Mouse (Mus musculus): Measurements from ENCODE around the gene Sema3e. TPM values are rescaled to one million over a fixed set of nuclear protein-coding genes. Genes with fewer than 3 reads are reported as not detected.

Gene Sema3e
- polyA plus RNA-seq, 1 experiment from 2014 or later: 0.79 TPM

DNA sequence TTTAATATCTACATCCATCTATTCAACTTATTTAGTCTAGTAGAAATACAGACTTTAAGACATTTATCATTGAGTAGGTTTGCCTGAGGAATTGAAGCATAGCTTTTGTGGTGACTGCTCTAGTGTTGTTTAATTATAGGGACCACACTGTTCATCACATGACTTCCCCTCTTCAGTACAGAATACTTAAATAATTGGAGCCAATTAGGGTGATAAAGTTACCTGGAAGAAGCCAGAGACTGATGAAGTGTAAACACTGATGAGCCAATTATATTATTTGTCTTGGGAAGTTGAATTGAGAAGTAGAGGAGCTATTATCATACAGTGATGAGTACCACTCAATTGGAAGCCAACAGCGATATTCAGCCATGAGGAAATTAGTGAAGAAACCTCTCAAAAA lies 113.6 kb downstream of the Sema3e start:
- no peak overlapping the region for H3K9ac ChIP-seq (ENCODE audit: low read depth, low read length)
- H3K36me3 ChIP-seq (ENCODE audit: control insufficient read depth, insufficient read depth, low read length): no peaks in the 10 kb centered on the region
- no peak overlapping the region for H3K4me2 ChIP-seq
- WGBS (ENCODE audit: insufficient replicate concordance): 90% methylated on average over 1 of the region's 1 CpGs
- H3K27me3 ChIP-seq (ENCODE audit: control insufficient read depth, insufficient read depth, low read length): no peaks in the 10 kb centered on the region
- no peak overlapping the region for H3K27ac ChIP-seq (ENCODE audit: low read depth, low read length)
- no peaks in the 10 kb centered on the region for H3K9me3 ChIP-seq (replicated peaks; ENCODE audit: control insufficient read depth, low read length)
- ATAC-seq (replicated peaks; ENCODE audit: insufficient number of reproducible peaks, low FRiP score, low TSS enrichment): no peak
- no peaks in the 10 kb centered on the region for H3K4me1 ChIP-seq (ENCODE audit: control insufficient read depth, insufficient read depth, low read length)
- H3K4me3 ChIP-seq (ENCODE audit: low read depth, low read length): no peak overlapping the region

GRCm38 (mm10) chr5:14162579-14162978 lies 137.5 kb downstream of the Sema3e start:
- H3K27ac ChIP-seq (ENCODE audit: low read depth, low read length): no peak overlapping the region
- no peaks in the 10 kb centered on the region for H3K27me3 ChIP-seq (ENCODE audit: control insufficient read depth, insufficient read depth, low read length)
- H3K9me3 ChIP-seq (replicated peaks; ENCODE audit: control insufficient read depth, low read length): no peaks in the 10 kb centered on the region
- no peak for ATAC-seq (replicated peaks; ENCODE audit: insufficient number of reproducible peaks, low FRiP score, low TSS enrichment)
- no peaks in the 10 kb centered on the region for H3K36me3 ChIP-seq (ENCODE audit: control insufficient read depth, insufficient read depth, low read length)
- no peak overlapping the region for H3K9ac ChIP-seq (ENCODE audit: low read depth, low read length)
- H3K4me1 ChIP-seq (ENCODE audit: control insufficient read depth, insufficient read depth, low read length): no peaks in the 10 kb centered on the region
- H3K4me3 ChIP-seq (ENCODE audit: low read depth, low read length): no peak overlapping the region
- WGBS (ENCODE audit: insufficient replicate concordance): 81% methylated on average over 5 of the region's 5 CpGs
- H3K4me2 ChIP-seq: no peak overlapping the region

DNA sequence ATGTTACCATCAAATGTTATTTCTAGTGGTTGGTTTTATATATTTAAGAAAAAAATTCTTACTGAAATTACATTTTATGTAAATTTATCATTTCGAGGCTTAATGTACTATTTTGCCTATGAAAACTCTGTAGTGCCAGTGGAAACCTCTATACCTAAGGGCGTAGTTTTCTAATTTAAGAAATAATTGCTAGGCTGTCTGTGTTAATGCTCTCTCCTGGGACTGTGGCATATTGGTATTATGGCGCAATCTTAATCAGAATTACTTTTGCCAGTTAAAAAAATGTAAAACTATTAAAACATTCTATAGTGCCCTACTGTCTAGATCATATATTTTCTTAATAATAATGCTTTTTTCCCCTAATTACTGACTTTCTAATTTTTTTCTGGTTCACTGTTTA lies 138.2 kb downstream of the Sema3e start:
- 80% methylated on average over 3 of the region's 3 CpGs for WGBS (ENCODE audit: insufficient replicate concordance)
- no peak for ATAC-seq (replicated peaks; ENCODE audit: insufficient number of reproducible peaks, low FRiP score, low TSS enrichment)
- H3K4me1 ChIP-seq (ENCODE audit: control insufficient read depth, insufficient read depth, low read length): no peaks in the 10 kb centered on the region

GRCm38 (mm10) chr5:14167776-14168175 lies 142.7 kb downstream of the Sema3e start:
- Histone ChIP-seq H3K9me3 (replicated peaks; ENCODE audit: control insufficient read depth, low read length) (no peaks in the 10 kb centered on the region), H3K4me1 (ENCODE audit: control insufficient read depth, insufficient read depth, low read length) (no peaks in the 10 kb centered on the region), H3K27ac (ENCODE audit: low read depth, low read length) (no peak overlapping the region), H3K36me3 (ENCODE audit: control insufficient read depth, insufficient read depth, low read length) (no peaks in the 10 kb centered on the region), H3K9ac (ENCODE audit: low read depth, low read length) (no peak overlapping the region), H3K27me3 (ENCODE audit: control insufficient read depth, insufficient read depth, low read length) (no peaks in the 10 kb centered on the region), H3K4me2 (no peak overlapping the region), H3K4me3 (ENCODE audit: low read depth, low read length) (no peak overlapping the region)
- 61% methylated on average over 3 of the region's 3 CpGs for WGBS (ENCODE audit: insufficient replicate concordance)
- no peak for ATAC-seq (replicated peaks; ENCODE audit: insufficient number of reproducible peaks, low FRiP score, low TSS enrichment)

More for the DNA sequence above, 138.2 kb downstream of the Sema3e start:
- Histone ChIP-seq H3K4me2 (no peak overlapping the region), H3K27ac (ENCODE audit: low read depth, low read length) (no peak overlapping the region), H3K4me3 (ENCODE audit: low read depth, low read length) (no peak overlapping the region), H3K9me3 (replicated peaks; ENCODE audit: control insufficient read depth, low read length) (no peaks in the 10 kb centered on the region), H3K9ac (ENCODE audit: low read depth, low read length) (no peak overlapping the region), H3K27me3 (ENCODE audit: control insufficient read depth, insufficient read depth, low read length) (no peaks in the 10 kb centered on the region), H3K36me3 (ENCODE audit: control insufficient read depth, insufficient read depth, low read length) (no peaks in the 10 kb centered on the region)

DNA sequence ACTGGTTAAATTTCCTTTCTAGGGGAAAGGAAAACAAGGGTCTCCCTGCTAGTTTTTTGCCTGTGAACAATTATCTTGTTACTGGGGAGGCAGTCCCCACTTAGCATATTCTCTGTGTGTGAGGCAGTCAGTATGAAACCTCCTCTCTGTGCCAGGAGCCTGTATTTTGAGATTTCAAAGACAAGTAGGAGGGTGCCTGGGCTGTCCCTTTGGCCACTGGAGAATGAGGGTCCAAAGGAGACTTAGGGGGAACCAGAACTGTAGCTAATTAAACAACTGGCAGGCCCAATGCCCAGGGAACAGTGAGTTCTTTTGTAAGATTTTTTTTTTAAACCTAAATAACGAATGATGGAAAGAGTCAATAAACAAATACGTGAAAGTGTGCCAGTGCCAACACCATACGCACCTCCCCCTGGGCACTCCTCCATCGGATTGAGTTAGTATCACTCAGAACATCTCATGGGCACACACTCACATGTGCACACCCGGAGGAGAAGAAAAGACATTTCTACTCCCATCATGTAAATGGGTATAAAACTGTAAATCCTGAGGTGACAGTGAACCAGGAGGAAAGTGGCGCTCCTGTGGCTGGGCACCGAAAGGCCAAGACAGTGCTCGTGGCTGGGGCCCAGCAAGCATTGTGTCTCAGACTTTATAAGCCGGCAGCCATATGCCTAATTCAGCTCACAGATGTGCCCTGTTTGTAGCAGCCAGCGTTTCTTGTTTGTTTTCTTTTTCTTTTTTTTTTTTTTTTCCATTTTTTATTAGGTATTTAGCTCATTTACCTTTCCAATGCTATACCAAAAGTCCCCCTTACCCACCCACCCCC lies 148.5 kb downstream of the Sema3e start:
- Histone ChIP-seq H3K27ac (ENCODE audit: low read depth, low read length) (no peak overlapping the region), H3K27me3 (ENCODE audit: control insufficient read depth, insufficient read depth, low read length) (no peaks in the 10 kb centered on the region), H3K9me3 (replicated peaks; ENCODE audit: control insufficient read depth, low read length) (no peaks in the 10 kb centered on the region), H3K9ac (ENCODE audit: low read depth, low read length) (no peak overlapping the region), H3K4me1 (ENCODE audit: control insufficient read depth, insufficient read depth, low read length) (no peaks in the 10 kb centered on the region), H3K36me3 (ENCODE audit: control insufficient read depth, insufficient read depth, low read length) (no peaks in the 10 kb centered on the region), H3K4me2 (no peak overlapping the region), H3K4me3 (ENCODE audit: low read depth, low read length) (no peak overlapping the region)
- ATAC-seq (replicated peaks; ENCODE audit: insufficient number of reproducible peaks, low FRiP score, low TSS enrichment): no peak
- 85% methylated on average over 10 of the region's 10 CpGs for WGBS (ENCODE audit: insufficient replicate concordance)

DNA sequence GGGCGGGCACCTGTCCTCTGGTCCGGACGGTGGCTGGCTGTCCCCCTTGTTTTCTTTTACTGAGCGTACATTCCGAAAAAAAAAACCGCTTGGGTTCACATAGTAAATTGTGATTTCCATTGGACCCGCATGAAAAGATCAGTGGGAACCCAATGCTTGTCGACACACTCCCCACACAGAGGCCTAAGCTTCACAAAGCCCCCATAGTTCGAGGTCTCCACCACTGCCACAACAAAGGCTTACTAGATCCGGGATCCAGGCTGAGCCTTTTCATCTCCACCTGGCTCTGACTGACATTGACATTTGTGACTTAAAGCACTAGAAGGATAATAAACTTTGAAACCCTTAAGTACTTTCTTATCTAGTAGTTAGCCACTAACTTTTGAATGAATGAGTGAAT lies 155.5 kb downstream of the Sema3e start:
- 85% methylated on average over 10 of the region's 10 CpGs for WGBS (ENCODE audit: insufficient replicate concordance)
- no peak for ATAC-seq (replicated peaks; ENCODE audit: insufficient number of reproducible peaks, low FRiP score, low TSS enrichment)

DNA sequence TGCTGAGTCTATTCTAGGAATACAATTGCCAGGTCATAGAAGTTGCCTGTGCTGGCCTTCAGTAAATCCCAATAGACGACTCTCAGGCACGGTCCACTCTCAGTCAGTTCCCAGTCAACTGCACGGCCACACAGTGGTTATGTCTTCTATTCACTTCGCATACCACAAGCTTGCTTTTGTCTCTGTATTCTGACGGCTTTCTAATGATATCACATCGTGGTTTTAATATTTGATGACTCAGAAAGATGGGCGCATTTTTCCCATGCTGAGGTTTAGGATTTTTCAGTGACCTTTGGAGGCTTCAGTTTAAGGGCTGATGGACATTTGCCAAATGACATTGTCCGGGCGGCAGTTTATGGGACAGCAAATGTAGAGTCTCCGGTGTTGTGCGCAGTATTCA lies 157.1 kb downstream of the Sema3e start:
- Histone ChIP-seq H3K9ac (ENCODE audit: low read depth, low read length) (no peak overlapping the region), H3K27ac (ENCODE audit: low read depth, low read length) (no peak overlapping the region), H3K27me3 (ENCODE audit: control insufficient read depth, insufficient read depth, low read length) (no peaks in the 10 kb centered on the region), H3K4me2 (no peak overlapping the region), H3K4me3 (ENCODE audit: low read depth, low read length) (no peak overlapping the region), H3K36me3 (ENCODE audit: control insufficient read depth, insufficient read depth, low read length) (no peaks in the 10 kb centered on the region), H3K9me3 (replicated peaks; ENCODE audit: control insufficient read depth, low read length) (no peaks in the 10 kb centered on the region), H3K4me1 (ENCODE audit: control insufficient read depth, insufficient read depth, low read length) (no peaks in the 10 kb centered on the region)
- no peak for ATAC-seq (replicated peaks; ENCODE audit: insufficient number of reproducible peaks, low FRiP score, low TSS enrichment)
- 85% methylated on average over 11 of the region's 11 CpGs for WGBS (ENCODE audit: insufficient replicate concordance)

More for the DNA sequence above, 155.5 kb downstream of the Sema3e start:
- H3K9ac ChIP-seq (ENCODE audit: low read depth, low read length): no peak overlapping the region
- H3K4me1 ChIP-seq (ENCODE audit: control insufficient read depth, insufficient read depth, low read length): no peaks in the 10 kb centered on the region
- H3K36me3 ChIP-seq (ENCODE audit: control insufficient read depth, insufficient read depth, low read length): no peaks in the 10 kb centered on the region
- no peak overlapping the region for H3K27ac ChIP-seq (ENCODE audit: low read depth, low read length)
- no peak overlapping the region for H3K4me2 ChIP-seq
- H3K4me3 ChIP-seq (ENCODE audit: low read depth, low read length): no peak overlapping the region
- H3K9me3 ChIP-seq (replicated peaks; ENCODE audit: control insufficient read depth, low read length): no peaks in the 10 kb centered on the region
- H3K27me3 ChIP-seq (ENCODE audit: control insufficient read depth, insufficient read depth, low read length): no peaks in the 10 kb centered on the region

GRCm38 (mm10) chr5:14195172-14195819 lies 170.2 kb downstream of the Sema3e start:
- no peaks in the 10 kb centered on the region for H3K9me3 ChIP-seq (replicated peaks; ENCODE audit: control insufficient read depth, low read length)
- H3K4me3 ChIP-seq (ENCODE audit: low read depth, low read length): no peak overlapping the region
- H3K4me1 ChIP-seq (ENCODE audit: control insufficient read depth, insufficient read depth, low read length): no peaks in the 10 kb centered on the region
- no peak overlapping the region for H3K9ac ChIP-seq (ENCODE audit: low read depth, low read length)
- 83% methylated on average over 6 of the region's 6 CpGs for WGBS (ENCODE audit: insufficient replicate concordance)
- H3K36me3 ChIP-seq (ENCODE audit: control insufficient read depth, insufficient read depth, low read length): no peaks in the 10 kb centered on the region
- H3K27ac ChIP-seq (ENCODE audit: low read depth, low read length): no peak overlapping the region
- no peaks in the 10 kb centered on the region for H3K27me3 ChIP-seq (ENCODE audit: control insufficient read depth, insufficient read depth, low read length)
- H3K4me2 ChIP-seq: no peak overlapping the region
- no peak for ATAC-seq (replicated peaks; ENCODE audit: insufficient number of reproducible peaks, low FRiP score, low TSS enrichment)

All from heart, embryonic 11.5 days (tissue).